Mouse (Mus musculus) E14TG2a.4 (cell line): ENCODE data around the gene Dhx35.
A peak's percentile ranks its signal among the peaks of the same experiment; 100 is the strongest.

ENCODE experiments used
- H3K27me3 ChIP-seq: 2 replicates; pipeline ENCODE4 v1.6.1; 2014; ENCODE audit warnings: low read length, control low read depth; ENCODE audit not compliant: insufficient read depth
- H3K36me3 ChIP-seq: 2 replicates; pipeline ENCODE4 v1.6.1; 2014; ENCODE audit warnings: low read length, control low read depth; ENCODE audit not compliant: insufficient read depth
- H3K4me1 ChIP-seq: replicated peaks from 2 replicates; pipeline ENCODE4 v1.6.1; 2014; ENCODE audit warnings: low read depth, low read length, control low read depth
- H3K4me3 ChIP-seq: replicated peaks from 2 replicates; pipeline ENCODE4 v1.5.1; 2014; ENCODE audit warnings: mild to moderate bottlenecking, low read length
- H3K9me3 ChIP-seq: 2 replicates; pipeline ENCODE4 v1.6.1; 2014; ENCODE audit warnings: low read length, control low read depth
- CTCF ChIP-seq: conservative IDR thresholded peaks from 2 replicates; pipeline ENCODE4 v1.5.1; 2014; ENCODE audit warnings: low read length
- NANOG ChIP-seq: IDR thresholded peaks from 2 replicates; pipeline ENCODE4 v1.6.1; 2014; ENCODE audit warnings: borderline replicate concordance, low read length, mixed read lengths
- POU5F1 ChIP-seq: IDR thresholded peaks from 2 replicates; pipeline ENCODE4 v1.6.1; 2014; ENCODE audit warnings: low read length, borderline replicate concordance

Dhx35 gene

DNA sequence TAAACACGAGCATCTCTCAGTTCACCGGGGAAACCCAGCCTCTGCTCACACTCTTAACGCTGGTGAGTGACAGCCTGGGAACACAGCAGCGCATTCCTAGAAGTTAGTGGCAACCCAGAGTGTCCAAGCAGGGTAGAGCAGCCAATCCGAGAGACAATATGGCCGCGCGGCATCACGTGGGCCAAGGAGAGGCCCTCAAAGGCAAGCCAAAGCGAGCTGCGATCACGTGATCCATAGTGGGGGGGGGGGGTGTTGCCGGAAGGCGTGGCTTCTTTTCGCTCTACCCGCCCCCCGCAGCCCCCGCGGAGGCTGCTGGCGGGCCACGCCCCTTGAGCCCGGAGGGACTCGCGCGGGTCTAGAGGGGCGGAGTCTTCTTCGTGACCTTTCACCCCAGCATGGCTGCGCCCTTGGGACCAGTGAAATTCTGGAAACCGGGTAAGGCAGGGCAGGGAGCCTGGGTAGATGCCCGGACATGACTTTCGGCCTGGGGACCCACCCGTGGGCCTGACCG is at the start of gene Dhx35:
Dhx35 (plus strand) TSS at position 314 of the 511 bp plus-strand sequence.
- peak within 1 kb of the TSS; percentile 96 for H3K4me3 ChIP-seq

DNA sequence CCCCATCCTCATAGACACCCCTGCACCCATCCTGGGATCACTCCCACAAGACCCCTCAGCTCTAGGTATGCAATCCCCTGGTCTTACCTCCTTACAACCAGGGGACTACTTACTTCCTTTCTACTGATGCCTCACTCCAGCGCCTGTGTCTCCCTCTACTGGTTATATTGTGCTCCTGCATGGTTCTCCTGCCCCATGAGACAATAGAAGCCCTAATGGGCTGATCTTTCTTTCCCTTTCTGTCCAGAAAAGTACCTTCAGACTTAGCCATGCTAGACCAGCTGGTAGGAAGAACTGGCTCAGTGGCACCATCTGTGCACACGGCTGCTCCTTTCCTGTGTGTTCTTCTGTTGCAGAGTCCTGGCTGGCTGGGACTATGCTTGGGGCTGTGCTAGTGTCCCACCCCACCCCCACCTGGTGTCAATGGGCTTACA is 49.5 kb upstream of the Dhx35 start:
- Histone ChIP-seq H3K4me1 (no peaks in the 10 kb centered on the region; the same call in 1 of the 2 replicates), H3K9me3 (no peaks in the 10 kb centered on the region), H3K4me3 (no peak overlapping the region), H3K36me3 (no peaks in the 10 kb centered on the region), H3K27me3 (peaks cover 17% of the 10 kb centered on the region; the same call in 1 of the 2 replicates)
- TF ChIP-seq NANOG (no peak), CTCF (peak; percentile 97), POU5F1 (no peak)

More for the DNA sequence above, at the start of gene Dhx35:
- H3K4me1 ChIP-seq, result peaks cover 54% of the 10 kb centered on the region
- peaks cover 12% of the 10 kb centered on the region for H3K36me3 ChIP-seq
- no peaks in the 10 kb centered on the region for H3K9me3 ChIP-seq
- H3K27me3 ChIP-seq, result 0 out of 2 replicates have a peak, but pooled peaks cover 4% of the 10 kb centered on the region
- TF ChIP-seq CTCF (no peak), NANOG (no peak), POU5F1 (no peak)

DNA sequence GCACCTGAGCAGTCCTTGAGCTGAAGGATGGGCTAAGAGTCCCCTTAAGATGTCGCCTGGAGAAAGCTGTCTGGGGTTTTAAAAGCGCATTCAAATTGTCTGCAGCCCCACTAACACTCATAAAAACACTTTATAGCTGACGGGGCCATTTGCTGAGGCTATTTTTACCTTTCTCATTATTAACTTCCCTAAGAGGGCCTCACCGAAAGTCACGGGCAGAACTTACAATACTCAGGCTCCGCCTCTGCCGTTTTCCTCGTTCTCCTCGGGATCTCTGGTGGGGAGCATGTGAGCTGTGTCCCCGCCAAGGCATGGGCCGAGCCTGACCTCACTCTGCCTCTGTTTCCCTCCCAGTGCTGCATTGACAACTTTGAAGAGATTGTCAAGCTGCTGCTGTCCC is 48.4 kb upstream of the Dhx35 start:
- TF ChIP-seq NANOG, result no peak
- TF ChIP-seq POU5F1, result no peak
- no peak for TF ChIP-seq CTCF

DNA sequence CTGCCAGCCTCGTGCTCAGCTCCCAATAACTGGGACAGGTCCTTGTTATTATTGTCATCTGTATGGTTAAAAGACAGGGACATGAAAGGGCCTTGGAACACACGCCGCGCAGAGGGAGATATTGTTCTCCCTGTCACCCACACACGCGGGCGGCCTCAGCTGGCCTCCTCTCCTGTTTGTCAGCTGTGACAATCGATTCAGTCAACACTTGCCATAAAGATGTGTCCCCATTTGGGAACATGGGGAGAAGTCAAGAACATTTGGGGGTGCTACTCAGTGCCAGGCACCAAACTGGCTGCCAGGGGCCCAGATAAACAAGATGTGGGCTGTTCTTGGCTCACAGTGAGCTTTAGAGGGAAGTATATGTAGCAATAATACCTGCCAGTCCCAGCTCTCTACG is 45.2 kb upstream of the Dhx35 start:
- Histone ChIP-seq H3K36me3 (no peaks in the 10 kb centered on the region), H3K27me3 (peaks cover 24% of the 10 kb centered on the region), H3K9me3 (0 out of 2 replicates have a peak, but pooled peaks cover 6% of the 10 kb centered on the region), H3K4me1 (no peaks in the 10 kb centered on the region; the same call in 1 of the 2 replicates), H3K4me3 (no peak overlapping the region)
- TF ChIP-seq CTCF, result no peak

More for the DNA sequence above, 48.4 kb upstream of the Dhx35 start:
- H3K4me3 ChIP-seq, result no peak overlapping the region
- H3K27me3 ChIP-seq, result peaks cover 15% of the 10 kb centered on the region; the same call in 1 of the 2 replicates
- no peaks in the 10 kb centered on the region for H3K36me3 ChIP-seq
- no peaks in the 10 kb centered on the region; the same call in 1 of the 2 replicates for H3K4me1 ChIP-seq
- no peaks in the 10 kb centered on the region for H3K9me3 ChIP-seq

DNA sequence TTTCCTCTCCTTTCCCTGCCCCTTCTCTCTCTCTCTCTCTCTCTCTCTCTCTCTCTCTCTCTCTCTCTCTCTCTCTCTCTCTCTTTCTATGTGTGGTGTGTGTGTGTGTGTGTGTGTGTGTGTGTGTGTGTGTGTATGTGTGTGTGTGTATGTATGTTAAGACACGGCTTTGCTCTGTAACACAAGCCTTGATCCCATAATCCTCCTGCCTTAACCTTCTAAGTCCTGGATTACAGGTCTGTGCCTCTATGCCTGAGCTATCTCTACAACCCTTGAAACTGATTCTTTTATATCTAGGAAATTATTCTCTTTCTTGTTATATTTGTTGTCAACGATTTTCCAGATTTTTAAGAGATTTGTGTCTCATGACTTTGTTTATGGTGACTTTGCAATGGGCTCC is 34.4 kb upstream of the Dhx35 start:
- Histone ChIP-seq H3K4me1 (0 out of 2 replicates have a peak, but pooled peaks cover 7% of the 10 kb centered on the region), H3K9me3 (no peaks in the 10 kb centered on the region), H3K27me3 (peaks cover 12% of the 10 kb centered on the region), H3K4me3 (no peak overlapping the region), H3K36me3 (no peaks in the 10 kb centered on the region)
- TF ChIP-seq CTCF, result no peak

DNA sequence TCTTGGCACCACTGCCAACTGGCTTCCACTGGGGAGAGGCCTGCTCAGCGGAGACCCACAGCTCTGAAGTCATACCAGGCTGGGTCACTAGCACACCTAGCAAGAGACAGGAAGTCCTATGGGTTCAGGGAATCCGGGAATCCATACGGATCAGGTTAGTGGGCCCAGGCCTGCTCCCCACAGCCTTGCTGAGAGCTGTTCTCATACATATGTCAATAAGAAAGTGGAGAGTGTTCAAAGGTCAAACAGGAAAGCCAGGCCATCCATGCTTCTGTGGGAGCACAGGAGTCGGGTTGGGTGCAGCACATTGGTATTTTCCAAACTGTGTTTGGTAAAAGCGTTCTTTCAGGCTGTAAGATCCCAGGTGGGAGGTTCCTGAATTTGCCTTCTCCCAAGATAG is 32.3 kb upstream of the Dhx35 start:
- H3K9me3 ChIP-seq, result no peaks in the 10 kb centered on the region
- no peaks in the 10 kb centered on the region for H3K36me3 ChIP-seq
- no peak for TF ChIP-seq POU5F1
- TF ChIP-seq NANOG, result no peak
- TF ChIP-seq CTCF, result no peak

DNA sequence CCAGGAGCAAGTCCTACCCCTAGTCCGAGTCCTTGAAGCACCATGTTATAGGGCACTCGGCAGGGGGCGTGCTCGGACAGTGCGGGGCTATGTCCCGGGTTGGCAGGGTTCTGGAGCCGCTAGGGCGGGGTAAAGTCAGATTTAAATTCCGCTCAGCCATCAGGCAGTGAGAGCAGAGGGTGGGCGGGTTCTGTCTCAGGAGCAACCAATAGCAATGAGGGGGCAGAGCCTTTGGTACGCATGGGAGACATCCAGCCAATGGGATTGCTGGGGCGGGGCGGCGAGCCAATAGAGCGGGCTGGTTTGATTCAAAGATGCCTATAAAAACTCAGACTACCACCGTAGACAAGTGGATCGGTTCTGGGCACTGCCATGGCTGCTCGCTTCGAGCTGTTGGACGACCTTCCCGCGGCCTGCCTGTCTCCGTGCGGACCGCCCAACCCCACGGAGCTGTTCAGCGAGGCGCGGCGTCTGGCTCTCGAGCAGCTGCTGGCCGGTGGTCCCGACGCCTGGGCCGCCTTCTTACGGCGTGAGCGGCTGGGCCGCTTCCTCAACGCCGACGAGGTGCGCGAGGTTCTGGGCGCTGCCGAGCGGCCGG is 26.8 kb upstream of the Dhx35 start, which contains the start of gene Fam83d:
Fam83d (plus strand) TSS at position 352 of the 598 bp plus-strand sequence.
- peaks cover 59% of the 10 kb centered on the region for H3K4me1 ChIP-seq
- peak within 1 kb of the TSS; percentile 91 for H3K4me3 ChIP-seq
- peaks cover 4% of the 10 kb centered on the region; the same call in 1 of the 2 replicates for H3K27me3 ChIP-seq
- no peak for TF ChIP-seq POU5F1
- TF ChIP-seq NANOG, result no peak
- peak; percentile 41 for TF ChIP-seq CTCF
- no peaks in the 10 kb centered on the region for H3K9me3 ChIP-seq
- peaks cover 24% of the 10 kb centered on the region for H3K36me3 ChIP-seq

More for the DNA sequence above, 32.3 kb upstream of the Dhx35 start:
- no peak overlapping the region for H3K4me3 ChIP-seq
- H3K4me1 ChIP-seq, result peaks cover 13% of the 10 kb centered on the region
- H3K27me3 ChIP-seq, result no peaks in the 10 kb centered on the region

DNA sequence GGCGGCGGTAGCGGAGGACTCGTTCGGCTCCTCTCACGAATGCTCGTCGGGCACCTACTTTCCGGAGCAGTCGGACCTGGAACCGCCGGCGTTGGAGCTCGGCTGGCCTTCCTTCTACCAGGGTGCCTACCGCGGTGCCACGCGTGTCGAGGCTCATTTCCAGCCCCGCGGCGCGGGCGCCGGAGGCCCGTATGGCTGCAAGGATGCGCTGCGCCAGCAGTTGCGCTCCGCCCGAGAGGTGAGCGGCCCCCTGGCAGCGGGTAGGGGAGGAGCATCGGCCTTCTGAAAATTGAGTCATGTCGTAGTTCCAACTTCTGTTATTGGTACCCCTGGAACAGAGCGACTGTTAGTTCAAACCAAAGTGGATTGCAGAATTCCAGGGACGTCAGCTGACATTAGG is 26.3 kb upstream of the Dhx35 start:
- H3K4me1 ChIP-seq, result peaks cover 64% of the 10 kb centered on the region
- no peak for TF ChIP-seq CTCF
- TF ChIP-seq NANOG, result no peak
- TF ChIP-seq POU5F1, result no peak
- H3K9me3 ChIP-seq, result no peaks in the 10 kb centered on the region
- H3K36me3 ChIP-seq, result peaks cover 29% of the 10 kb centered on the region
- H3K27me3 ChIP-seq, result peaks cover 4% of the 10 kb centered on the region; the same call in 1 of the 2 replicates
- peak overlapping the region; percentile 91 for H3K4me3 ChIP-seq
